Mouse (Mus musculus): ENCODE measurements around the gene Wasf3. TPM values are rescaled to one million over a fixed set of nuclear protein-coding genes. Genes with fewer than 3 reads are reported as not detected.
A peak's percentile ranks its signal among the peaks of the same experiment; 100 is the strongest.

Gene Wasf3
- polyA plus RNA-seq (2015; fragmentation: Nextera tagmentation; extraction: Ambion mirVana): 1.2 and 1.3 TPM in 2 replicates

DNA sequence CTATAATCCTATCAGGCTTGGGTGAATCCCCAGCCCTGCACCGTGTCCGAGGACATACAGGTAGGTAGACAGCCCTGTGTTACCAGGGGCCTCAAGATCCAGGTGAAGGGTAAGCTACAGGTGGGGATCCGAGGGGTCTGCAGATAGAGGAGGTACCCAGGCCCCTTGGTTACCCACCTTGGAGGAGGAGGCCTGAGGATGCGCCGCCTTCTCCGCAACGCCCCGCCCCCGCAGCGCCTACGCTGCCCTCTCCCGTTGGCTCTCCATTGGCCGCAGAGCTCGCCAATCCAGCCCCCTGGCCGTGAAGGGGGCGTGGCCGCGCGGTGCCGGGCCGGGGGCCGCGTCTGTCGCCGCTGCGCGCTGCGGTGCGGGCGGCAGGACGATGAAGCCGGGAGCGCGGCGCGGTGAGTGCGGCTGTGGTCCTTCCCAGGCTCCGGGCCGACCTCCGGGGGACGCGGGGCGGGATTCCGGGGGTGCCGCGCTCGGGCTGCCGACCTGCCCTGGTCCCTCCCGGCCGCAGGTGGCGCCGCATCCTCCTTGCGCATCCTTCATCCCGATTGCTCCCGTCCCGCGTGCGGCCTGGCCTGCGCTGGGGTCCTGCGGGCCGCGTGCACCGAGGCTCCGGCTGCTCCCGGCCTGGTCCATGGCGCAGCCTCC is at the start of gene Wasf3:
Gene Wasf3 (plus strand): TSS at position 51 of the 657 bp plus-strand sequence.
- Histone ChIP-seq H3K9ac (ENCODE audit: low read depth, low read length) (peak within 1 kb of the TSS; percentile 68), H3K4me3 (ENCODE audit: low read length) (peak within 1 kb of the TSS; percentile 65), H3K27me3 (replicated peaks; ENCODE audit: control insufficient read depth, insufficient read depth, low read length) (peaks cover 3% of the 10 kb centered on the region; the same call in 1 of the 2 replicates), H3K27ac (ENCODE audit: low read length) (no peak within 1 kb of the TSS), H3K4me2 (ENCODE audit: low read depth, low read length) (peak within 1 kb of the TSS; percentile 90), H3K9me3 (ENCODE audit: control insufficient read depth, low read length) (no peaks in the 10 kb centered on the region), H3K4me1 (ENCODE audit: control insufficient read depth, insufficient read depth, low read length) (peaks cover 2% of the 10 kb centered on the region), H3K36me3 (ENCODE audit: control insufficient read depth, insufficient read depth, low read length) (no peaks in the 10 kb centered on the region)
- peak; percentile 98 for ATAC-seq
- WGBS: 0% methylated on average over 48 of the region's 66 CpGs

DNA sequence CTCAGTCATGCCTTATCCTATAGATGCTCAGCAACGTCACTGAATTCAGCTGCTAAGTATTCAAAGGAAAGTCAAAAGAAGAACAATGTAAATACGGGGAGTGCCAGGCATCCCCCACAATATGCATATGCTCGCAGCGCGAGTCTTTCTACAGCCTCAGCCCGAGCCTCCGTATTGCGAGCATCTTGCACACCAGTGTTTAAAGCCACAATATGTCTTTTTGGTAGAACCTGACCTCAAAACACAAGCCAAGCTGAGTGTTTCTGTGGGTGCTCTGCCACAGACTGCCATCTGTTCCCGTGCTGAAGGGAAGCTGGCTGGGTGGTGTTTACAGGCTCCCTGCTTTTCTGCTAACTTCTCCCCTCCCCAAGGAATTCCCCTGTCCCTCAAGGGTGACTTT is 46.7 kb upstream of the Wasf3 start:
- H3K27me3 ChIP-seq (replicated peaks; ENCODE audit: control insufficient read depth, insufficient read depth, low read length): no peaks in the 10 kb centered on the region
- no peak for ATAC-seq
- H3K4me3 ChIP-seq (ENCODE audit: low read length): no peak overlapping the region
- H3K36me3 ChIP-seq (ENCODE audit: control insufficient read depth, insufficient read depth, low read length): no peaks in the 10 kb centered on the region
- no peaks in the 10 kb centered on the region for H3K9me3 ChIP-seq (ENCODE audit: control insufficient read depth, low read length)
- no peak overlapping the region for H3K9ac ChIP-seq (ENCODE audit: low read depth, low read length)
- H3K27ac ChIP-seq (ENCODE audit: low read length): no peak overlapping the region
- 56% methylated on average over 9 of the region's 9 CpGs for WGBS
- H3K4me1 ChIP-seq (ENCODE audit: control insufficient read depth, insufficient read depth, low read length): no peaks in the 10 kb centered on the region
- no peak overlapping the region for H3K4me2 ChIP-seq (ENCODE audit: low read depth, low read length)

DNA sequence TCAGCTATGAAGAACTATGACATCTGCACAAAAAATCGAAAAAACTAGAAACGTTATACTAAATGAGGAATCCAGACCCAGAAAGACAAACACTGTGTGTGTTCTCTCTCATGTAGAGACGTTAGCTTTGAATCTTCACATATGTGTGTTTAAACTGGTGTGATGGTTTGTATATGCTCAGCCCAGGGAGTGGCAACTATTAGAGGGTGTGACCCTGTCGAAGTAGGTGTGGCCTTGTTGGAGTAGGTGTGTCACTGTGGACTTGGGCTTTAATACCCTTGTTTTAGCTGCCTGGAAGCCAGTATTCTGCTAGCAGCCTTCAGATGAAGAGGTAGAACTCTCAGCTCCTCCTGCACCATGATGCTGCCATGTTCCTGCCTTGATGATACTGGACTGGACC is 44.7 kb upstream of the Wasf3 start:
- Histone ChIP-seq H3K4me2 (ENCODE audit: low read depth, low read length) (no peak overlapping the region), H3K4me3 (ENCODE audit: low read length) (no peak overlapping the region), H3K27ac (ENCODE audit: low read length) (no peak overlapping the region), H3K9ac (ENCODE audit: low read depth, low read length) (no peak overlapping the region), H3K4me1 (ENCODE audit: control insufficient read depth, insufficient read depth, low read length) (no peaks in the 10 kb centered on the region), H3K27me3 (replicated peaks; ENCODE audit: control insufficient read depth, insufficient read depth, low read length) (no peaks in the 10 kb centered on the region), H3K36me3 (ENCODE audit: control insufficient read depth, insufficient read depth, low read length) (no peaks in the 10 kb centered on the region), H3K9me3 (ENCODE audit: control insufficient read depth, low read length) (no peaks in the 10 kb centered on the region)
- 73% methylated on average over 4 of the region's 4 CpGs for whole genome bisulfite sequencing
- no peak for ATAC-seq

DNA sequence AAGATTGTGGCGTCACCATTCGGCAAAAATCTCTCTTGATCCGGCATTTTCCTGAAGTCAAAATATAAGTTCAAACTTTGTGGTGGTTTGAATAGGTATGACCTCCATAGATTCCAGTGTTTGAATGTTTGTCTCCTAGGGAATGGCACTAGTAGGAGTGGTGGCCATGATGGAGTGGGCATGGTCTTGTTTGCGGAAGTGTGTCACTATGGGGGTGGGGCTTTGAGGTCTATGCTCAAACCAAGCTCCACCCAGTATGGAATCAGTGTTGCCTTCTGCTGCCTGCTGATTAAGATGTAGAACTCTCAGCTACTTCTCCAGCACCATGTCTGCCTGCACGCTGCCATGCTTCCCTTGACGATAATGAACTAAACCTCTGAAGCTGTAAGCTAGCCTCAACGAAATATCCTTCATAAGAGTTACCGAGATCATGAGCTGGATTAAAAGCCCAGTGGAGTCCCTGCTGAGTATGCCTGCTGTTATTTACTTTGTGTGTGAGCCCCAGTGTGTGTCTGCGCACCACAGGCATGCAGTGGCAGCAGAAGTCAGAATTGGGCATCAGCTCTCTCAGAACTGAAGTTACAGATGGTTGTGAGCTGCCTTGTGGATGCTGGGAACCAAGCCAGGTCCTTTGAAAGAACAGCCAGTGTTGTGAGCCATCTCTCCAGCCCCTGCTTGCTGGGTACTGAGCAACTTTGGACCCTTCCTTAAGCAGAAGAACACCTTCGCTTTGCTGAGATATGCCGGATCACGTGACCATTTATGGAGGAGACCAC is 39.7 kb upstream of the Wasf3 start:
- Histone ChIP-seq H3K4me2 (ENCODE audit: low read depth, low read length) (no peak overlapping the region), H3K36me3 (ENCODE audit: control insufficient read depth, insufficient read depth, low read length) (no peaks in the 10 kb centered on the region), H3K4me3 (ENCODE audit: low read length) (no peak overlapping the region), H3K27ac (ENCODE audit: low read length) (no peak overlapping the region), H3K27me3 (replicated peaks; ENCODE audit: control insufficient read depth, insufficient read depth, low read length) (no peaks in the 10 kb centered on the region), H3K4me1 (ENCODE audit: control insufficient read depth, insufficient read depth, low read length) (no peaks in the 10 kb centered on the region), H3K9me3 (ENCODE audit: control insufficient read depth, low read length) (no peaks in the 10 kb centered on the region), H3K9ac (ENCODE audit: low read depth, low read length) (no peak overlapping the region)
- WGBS: 91% methylated on average over 12 of the region's 12 CpGs
- no peak for ATAC-seq

DNA sequence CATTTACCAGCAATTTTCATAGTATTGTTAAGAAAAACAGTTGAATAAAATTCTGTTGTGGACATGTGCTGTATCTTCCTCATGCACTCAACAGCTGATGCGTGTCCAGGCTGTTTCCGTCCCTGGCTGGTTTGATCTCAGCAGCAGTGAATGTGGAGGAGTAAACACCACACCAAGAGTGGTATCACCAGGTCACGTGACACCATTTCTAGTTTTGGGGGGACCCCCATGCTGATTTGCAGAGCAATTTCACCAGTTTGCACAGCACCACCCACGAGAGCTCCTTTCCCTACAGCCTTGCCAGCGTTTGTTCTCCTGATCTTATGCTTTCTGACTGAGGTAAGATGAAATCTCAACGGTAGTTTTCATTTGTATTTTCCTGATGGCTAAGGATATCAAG is 37.7 kb upstream of the Wasf3 start:
- H3K4me2 ChIP-seq (ENCODE audit: low read depth, low read length): no peak overlapping the region
- ATAC-seq: no peak
- H3K4me3 ChIP-seq (ENCODE audit: low read length): no peak overlapping the region
- no peak overlapping the region for H3K9ac ChIP-seq (ENCODE audit: low read depth, low read length)
- no peaks in the 10 kb centered on the region for H3K36me3 ChIP-seq (ENCODE audit: control insufficient read depth, insufficient read depth, low read length)
- H3K27ac ChIP-seq (ENCODE audit: low read length): no peak overlapping the region
- H3K4me1 ChIP-seq (ENCODE audit: control insufficient read depth, insufficient read depth, low read length): no peaks in the 10 kb centered on the region
- WGBS: 75% methylated on average over 6 of the region's 6 CpGs
- no peaks in the 10 kb centered on the region for H3K27me3 ChIP-seq (replicated peaks; ENCODE audit: control insufficient read depth, insufficient read depth, low read length)
- no peaks in the 10 kb centered on the region for H3K9me3 ChIP-seq (ENCODE audit: control insufficient read depth, low read length)

- 73% methylated on average over 3 of the region's 3 CpGs for WGBS
- Histone ChIP-seq H3K27me3 (replicated peaks; ENCODE audit: control insufficient read depth, insufficient read depth, low read length) (no peaks in the 10 kb centered on the region), H3K36me3 (ENCODE audit: control insufficient read depth, insufficient read depth, low read length) (no peaks in the 10 kb centered on the region), H3K4me1 (ENCODE audit: control insufficient read depth, insufficient read depth, low read length) (no peaks in the 10 kb centered on the region), H3K9me3 (ENCODE audit: control insufficient read depth, low read length) (no peaks in the 10 kb centered on the region), H3K4me3 (ENCODE audit: low read length) (no peak overlapping the region), H3K4me2 (ENCODE audit: low read depth, low read length) (no peak overlapping the region), H3K27ac (ENCODE audit: low read length) (no peak overlapping the region), H3K9ac (ENCODE audit: low read depth, low read length) (no peak overlapping the region)
- ATAC-seq: no peak
These were observed 35.6 kb upstream of the Wasf3 start for GRCm38 (mm10) chr5:146349183-146349582.

DNA sequence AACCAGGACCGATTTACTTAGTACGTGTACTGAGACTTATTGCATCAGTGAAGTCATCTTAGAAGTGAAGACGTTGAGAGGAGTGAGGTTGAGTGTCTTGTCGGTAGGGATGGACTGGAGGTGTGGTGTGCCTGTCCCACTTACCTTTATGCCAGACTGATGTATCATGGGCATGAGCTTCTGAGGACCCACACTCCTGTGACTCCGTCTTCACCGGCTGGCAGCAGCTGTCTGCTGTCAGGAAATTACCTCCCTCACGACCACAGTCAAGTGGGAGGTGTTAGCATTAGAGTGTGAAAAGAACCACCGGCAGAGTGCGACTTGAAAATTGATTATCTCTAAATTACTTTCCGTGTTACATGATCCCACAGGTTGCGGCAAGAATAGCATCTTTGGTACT is 34.0 kb upstream of the Wasf3 start:
- Histone ChIP-seq H3K36me3 (ENCODE audit: control insufficient read depth, insufficient read depth, low read length) (no peaks in the 10 kb centered on the region), H3K9me3 (ENCODE audit: control insufficient read depth, low read length) (no peaks in the 10 kb centered on the region), H3K4me1 (ENCODE audit: control insufficient read depth, insufficient read depth, low read length) (no peaks in the 10 kb centered on the region), H3K4me3 (ENCODE audit: low read length) (no peak overlapping the region), H3K27me3 (replicated peaks; ENCODE audit: control insufficient read depth, insufficient read depth, low read length) (no peaks in the 10 kb centered on the region), H3K9ac (ENCODE audit: low read depth, low read length) (no peak overlapping the region), H3K27ac (ENCODE audit: low read length) (no peak overlapping the region), H3K4me2 (ENCODE audit: low read depth, low read length) (no peak overlapping the region)
- 77% methylated on average over 11 of the region's 11 CpGs for WGBS
- no peak for ATAC-seq

DNA sequence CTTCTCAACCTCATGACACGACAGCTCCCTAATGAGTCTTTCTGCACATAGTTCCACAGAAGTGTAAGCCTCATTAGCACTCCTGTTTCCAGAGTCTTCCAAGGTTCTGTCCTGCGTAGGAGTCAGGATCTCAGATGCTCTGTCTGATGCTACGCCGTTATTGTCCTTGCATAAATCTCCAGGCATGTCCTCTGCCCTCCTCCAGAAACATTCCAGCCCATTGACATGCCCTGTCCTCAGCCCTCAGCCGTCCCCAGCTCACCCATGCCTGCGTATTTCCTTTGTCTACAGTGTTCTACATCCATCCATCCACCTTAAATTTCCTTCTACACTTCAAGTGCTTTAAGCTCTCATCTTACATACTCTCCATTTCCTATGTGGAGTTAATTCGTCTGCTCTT is 32.8 kb upstream of the Wasf3 start:
- Histone ChIP-seq H3K9ac (ENCODE audit: low read depth, low read length) (no peak overlapping the region), H3K9me3 (ENCODE audit: control insufficient read depth, low read length) (no peaks in the 10 kb centered on the region), H3K4me1 (ENCODE audit: control insufficient read depth, insufficient read depth, low read length) (no peaks in the 10 kb centered on the region), H3K4me2 (ENCODE audit: low read depth, low read length) (no peak overlapping the region), H3K36me3 (ENCODE audit: control insufficient read depth, insufficient read depth, low read length) (no peaks in the 10 kb centered on the region), H3K27ac (ENCODE audit: low read length) (no peak overlapping the region), H3K27me3 (replicated peaks; ENCODE audit: control insufficient read depth, insufficient read depth, low read length) (no peaks in the 10 kb centered on the region), H3K4me3 (ENCODE audit: low read length) (no peak overlapping the region)
- 84% methylated on average over 7 of the region's 7 CpGs for WGBS
- no peak for ATAC-seq

GRCm38 (mm10) chr5:146360386-146360785 is 24.4 kb upstream of the Wasf3 start:
- Histone ChIP-seq H3K27me3 (replicated peaks; ENCODE audit: control insufficient read depth, insufficient read depth, low read length) (no peaks in the 10 kb centered on the region), H3K4me2 (ENCODE audit: low read depth, low read length) (no peak overlapping the region), H3K27ac (ENCODE audit: low read length) (no peak overlapping the region), H3K9me3 (ENCODE audit: control insufficient read depth, low read length) (no peaks in the 10 kb centered on the region), H3K36me3 (ENCODE audit: control insufficient read depth, insufficient read depth, low read length) (no peaks in the 10 kb centered on the region), H3K9ac (ENCODE audit: low read depth, low read length) (no peak overlapping the region), H3K4me1 (ENCODE audit: control insufficient read depth, insufficient read depth, low read length) (no peaks in the 10 kb centered on the region), H3K4me3 (ENCODE audit: low read length) (no peak overlapping the region)
- 26% methylated on average over 10 of the region's 10 CpGs for WGBS
- ATAC-seq: no peak

All from intestine, embryonic 16.5 days (tissue).